Mouse (Mus musculus): ENCODE data around the gene Osbpl8.

Osbpl8 gene

DNA sequence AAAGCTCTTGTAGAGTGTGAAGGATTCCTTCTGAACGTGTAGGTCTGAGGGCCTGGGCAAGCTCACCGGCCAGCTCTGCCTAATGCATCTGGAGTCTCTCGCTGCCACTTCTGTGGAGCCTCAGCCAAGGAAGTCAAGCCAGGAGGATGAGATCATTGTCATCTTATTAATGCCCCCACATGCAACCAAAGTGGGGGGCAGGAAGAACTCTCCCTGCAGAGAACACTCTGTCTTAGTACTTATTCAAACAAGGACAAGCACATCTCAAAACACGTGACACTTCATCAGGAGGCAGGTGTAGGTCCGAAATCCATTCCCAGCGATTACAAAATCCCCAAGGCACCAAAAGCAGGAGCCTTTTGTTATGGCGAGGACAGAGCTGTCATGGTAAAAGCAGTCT, 177.2 kb downstream of the Osbpl8 start:
- in situ Hi-C loops (cut with MboI; ENCODE audit: unreplicated experiment in 2 of 2): no loop called here

DNA sequence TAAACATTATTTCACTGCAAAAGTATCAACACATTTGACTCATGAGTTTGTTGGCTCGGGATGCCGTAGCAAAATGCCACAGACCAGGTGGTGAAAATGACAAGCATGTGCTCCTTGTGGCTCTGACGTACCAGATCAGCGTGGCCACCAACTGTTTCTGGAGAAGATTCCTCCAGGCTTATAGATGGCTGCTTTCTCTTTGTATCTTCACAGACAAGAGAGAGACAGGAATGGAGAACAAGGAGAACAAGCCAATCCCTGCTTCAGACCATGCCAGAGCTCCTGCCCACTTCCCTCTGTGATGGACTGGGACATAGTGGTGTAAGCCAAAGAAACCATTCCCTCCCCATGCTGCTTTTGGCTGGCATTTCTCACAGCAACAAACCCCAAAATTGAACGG, 179.0 kb downstream of the Osbpl8 start:
- in situ Hi-C loops (cut with MboI; ENCODE audit: unreplicated experiment in 2 of 2): no loop called here

Measured in v-Abl transformed pro-B cells (cell line).